Comparison of ENCODE assay signal across 8 mouse cellular contexts in the genomic region with DNA sequence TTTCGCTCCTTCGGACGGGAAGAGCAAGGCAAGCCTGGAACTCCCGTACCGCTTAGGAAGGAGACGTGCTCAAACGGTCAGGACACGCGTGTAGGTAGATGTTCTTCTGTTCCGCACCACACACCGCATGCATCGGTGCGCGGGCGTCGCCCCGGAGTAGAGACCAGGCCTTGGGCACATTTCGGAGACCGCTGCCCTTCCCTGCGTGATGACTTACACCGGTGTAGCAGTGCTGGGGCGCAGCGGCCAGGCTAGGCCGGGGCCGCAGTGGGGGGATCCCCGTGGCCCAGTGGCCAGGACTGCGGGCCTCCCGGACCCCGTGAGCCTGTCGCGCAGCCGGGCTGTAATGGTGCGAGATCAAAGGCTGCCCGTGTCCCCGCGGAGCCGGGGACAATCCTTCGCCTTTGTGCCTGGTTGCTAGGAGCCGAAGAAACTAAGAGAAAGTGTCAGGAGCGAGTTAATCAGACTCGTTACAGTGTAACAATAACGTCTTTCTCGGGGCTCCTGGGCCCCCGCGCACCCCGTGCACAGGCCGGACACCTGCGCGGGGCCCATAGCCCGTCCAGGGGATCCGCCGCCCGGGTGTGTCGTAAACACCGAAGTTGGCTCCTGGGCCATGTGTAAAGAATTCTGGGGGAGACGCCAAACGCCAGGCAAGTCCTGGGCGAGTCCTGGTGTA. TPM values are rescaled to one million over a fixed set of nuclear protein-coding genes. Genes with fewer than 3 reads are reported as not detected.
DNase-seq lines count a peak whose midpoint lies in the region; ATAC-seq and TF ChIP-seq lines count a peak whose summit lies in the region.

No protein-coding gene starts in this region.

- peak overlapping the region; percentile 85 for H3K27ac ChIP-seq in forebrain, embryonic 12.5 days
- no peak overlapping the region for H3K27ac ChIP-seq in intestine, postnatal 0 days (ENCODE audit: low read depth, low read length)
- H3K27ac ChIP-seq in liver, embryonic 14.5 days = no peak overlapping the region

- peak overlapping the region; percentile 57 for H3K9ac ChIP-seq in forebrain, embryonic 12.5 days
- no peak overlapping the region for H3K9ac ChIP-seq in intestine, postnatal 0 days (ENCODE audit: low read depth, low read length)
- H3K9ac ChIP-seq in liver, embryonic 14.5 days (replicated peaks) = no peak overlapping the region

- peaks cover 87% of the 10 kb centered on the region for H3K27me3 ChIP-seq in forebrain, embryonic 12.5 days
- H3K27me3 ChIP-seq in intestine, postnatal 0 days (replicated peaks; ENCODE audit: control insufficient read depth, insufficient read depth, low read length) = peaks cover 32% of the 10 kb centered on the region
- H3K27me3 ChIP-seq in liver, embryonic 14.5 days (ENCODE audit: control insufficient read depth, insufficient read depth, low read length) = peaks cover 25% of the 10 kb centered on the region

- ATAC-seq in forebrain, embryonic 12.5 days (ENCODE audit: low FRiP score) = peak; percentile 85
- ATAC-seq in intestine, postnatal 0 days = 0 out of 2 replicates have a peak, but pooled peaks have one; percentile 33
- no peak for ATAC-seq in liver, embryonic 14.5 days (ENCODE audit: insufficient read depth)

- peak overlapping the region; percentile 42 for H3K4me3 ChIP-seq in forebrain, embryonic 12.5 days (replicated peaks)
- peak overlapping the region; percentile 39 for H3K4me3 ChIP-seq in intestine, postnatal 0 days (ENCODE audit: low read depth, low read length)
- H3K4me3 ChIP-seq in liver, embryonic 14.5 days (ENCODE audit: insufficient read depth in 1 of 2, low read depth in 2 of 2, low read length in 2 of 2) = no peak overlapping the region; a peak in 1 of 4 replicates

- TF ChIP-seq EP300 in liver, embryonic 14.5 days (IDR thresholded peaks at IDR 0.05; ENCODE audit: low read depth) = no peak

- peaks cover 43% of the 10 kb centered on the region for H3K4me1 ChIP-seq in forebrain, embryonic 12.5 days
- H3K4me1 ChIP-seq in intestine, postnatal 0 days (replicated peaks; ENCODE audit: control insufficient read depth, insufficient read depth, low read length) = no peaks in the 10 kb centered on the region
- no peaks in the 10 kb centered on the region for H3K4me1 ChIP-seq in liver, embryonic 14.5 days (replicated peaks; ENCODE audit: control insufficient read depth in 2 of 2, insufficient read depth in 2 of 2, low read length in 1 of 2)

- H3K9me3 ChIP-seq in forebrain, embryonic 12.5 days = no peaks in the 10 kb centered on the region
- no peaks in the 10 kb centered on the region for H3K9me3 ChIP-seq in intestine, postnatal 0 days (ENCODE audit: control insufficient read depth)
- H3K9me3 ChIP-seq in liver, embryonic 14.5 days (ENCODE audit: control insufficient read depth, low read length) = no peaks in the 10 kb centered on the region

- DNase-seq in gastrocnemius, postnatal 10 days = peak; percentile 10
- DNase-seq in gastrocnemius, postnatal 4 days (ENCODE audit: low spot score in 2 of 2) = no peak
- peak; percentile 14 for DNase-seq in adrenal gland, postnatal 14 days
- DNase-seq in liver, embryonic 14.5 days (ENCODE audit: low read depth in 3 of 3, low spot score in 3 of 3) = no peak
- peak; percentile 22 for DNase-seq in right cerebral cortex, postnatal 4 days
- no peak for DNase-seq in thymus, postnatal 10 days (ENCODE audit: low spot score in 2 of 2)

- no peaks in the 10 kb centered on the region for H3K36me3 ChIP-seq in forebrain, embryonic 12.5 days (replicated peaks)
- no peaks in the 10 kb centered on the region for H3K36me3 ChIP-seq in intestine, postnatal 0 days (ENCODE audit: control insufficient read depth, insufficient read depth)
- no peaks in the 10 kb centered on the region for H3K36me3 ChIP-seq in liver, embryonic 14.5 days (replicated peaks; ENCODE audit: control insufficient read depth, insufficient read depth, low read depth)

- TF ChIP-seq CTCF in intestine, postnatal 0 days (IDR thresholded peaks at IDR 0.05; ENCODE audit: low read depth) = no peak
- no peak for TF ChIP-seq CTCF in liver, embryonic 14.5 days (IDR thresholded peaks at IDR 0.05; ENCODE audit: low read depth)

- WGBS in forebrain, embryonic 12.5 days = under 1% methylated on average over 58 of the region's 58 CpGs
- 3% methylated on average over 58 of the region's 58 CpGs for WGBS in intestine, postnatal 0 days
- WGBS in liver, embryonic 14.5 days (ENCODE audit: insufficient replicate concordance) = 2% methylated on average over 58 of the region's 58 CpGs

- peak overlapping the region; percentile 83 for H3K4me2 ChIP-seq in forebrain, embryonic 12.5 days
- peak overlapping the region; percentile 76 for H3K4me2 ChIP-seq in intestine, postnatal 0 days (replicated peaks; ENCODE audit: low read depth)
- peak overlapping the region; percentile 28 for H3K4me2 ChIP-seq in liver, embryonic 14.5 days (ENCODE audit: low read depth)

RNA-seq across cellular contexts. Expression of gene Gm5089, which starts 44.2 kb away (rescaled TPM):
- total RNA-seq in gastrocnemius, postnatal 10 days (2021) = not detected
- not detected for total RNA-seq in gastrocnemius, postnatal 4 days (2021)
- not detected in 2 replicates for total RNA-seq in adrenal gland, postnatal 14 days (2021)
- polyA plus RNA-seq in forebrain, embryonic 12.5 days (2016; fragmentation: Nextera tagmentation; extraction: Ambion mirVana) = 1.6 and 2.1 TPM in 2 replicates
- not detected in 2 replicates for polyA plus RNA-seq in intestine, postnatal 0 days (2015; fragmentation: Nextera tagmentation; extraction: Ambion mirVana)
- not detected in 2 replicates for polyA plus RNA-seq in liver, embryonic 14.5 days (2012; rRNA removed)
- not detected in 2 replicates for polyA plus RNA-seq in liver, embryonic 14.5 days (2014; fragmentation: Nextera tagmentation; extraction: Ambion mirVana)

RNA-seq across cellular contexts. Expression of gene Zic5, which starts 58.8 kb away (rescaled TPM):
- not detected for total RNA-seq in gastrocnemius, postnatal 10 days (2021)
- not detected for total RNA-seq in gastrocnemius, postnatal 4 days (2021)
- 0.11 TPM in 1 of 2 replicates, not detected in the other for total RNA-seq in adrenal gland, postnatal 14 days (2021)
- 18.6 and 25.8 TPM in 2 replicates for polyA plus RNA-seq in forebrain, embryonic 12.5 days (2016; fragmentation: Nextera tagmentation; extraction: Ambion mirVana)
- not detected in 2 replicates for polyA plus RNA-seq in intestine, postnatal 0 days (2015; fragmentation: Nextera tagmentation; extraction: Ambion mirVana)
- polyA plus RNA-seq in liver, embryonic 14.5 days (2012; rRNA removed) = 0.01 TPM in 1 of 2 replicates, not detected in the other
- not detected in 2 replicates for polyA plus RNA-seq in liver, embryonic 14.5 days (2014; fragmentation: Nextera tagmentation; extraction: Ambion mirVana)

Comparison
In these comparisons a context has a peak if more than half of its experiments do, and no peak if none do; other contexts are left out.
1. DNase-seq: peak in gastrocnemius, postnatal 10 days (single experiment), adrenal gland, postnatal 14 days (single experiment) and right cerebral cortex, postnatal 4 days (single experiment); none in gastrocnemius, postnatal 4 days (0 of 2), liver, embryonic 14.5 days (0 of 3) and thymus, postnatal 10 days (0 of 2).
2. H3K4me2 ChIP-seq: peak in every context shown above with its lines; median percentile 83 in forebrain, embryonic 12.5 days; 76 in intestine, postnatal 0 days; 28 in liver, embryonic 14.5 days.
3. H3K4me3 ChIP-seq: peak in forebrain, embryonic 12.5 days (single experiment) and intestine, postnatal 0 days (single experiment); none in liver, embryonic 14.5 days (0 of 2).